Mouse (Mus musculus): Measurements from ENCODE around the gene Med8.

The Med8 gene

DNA sequence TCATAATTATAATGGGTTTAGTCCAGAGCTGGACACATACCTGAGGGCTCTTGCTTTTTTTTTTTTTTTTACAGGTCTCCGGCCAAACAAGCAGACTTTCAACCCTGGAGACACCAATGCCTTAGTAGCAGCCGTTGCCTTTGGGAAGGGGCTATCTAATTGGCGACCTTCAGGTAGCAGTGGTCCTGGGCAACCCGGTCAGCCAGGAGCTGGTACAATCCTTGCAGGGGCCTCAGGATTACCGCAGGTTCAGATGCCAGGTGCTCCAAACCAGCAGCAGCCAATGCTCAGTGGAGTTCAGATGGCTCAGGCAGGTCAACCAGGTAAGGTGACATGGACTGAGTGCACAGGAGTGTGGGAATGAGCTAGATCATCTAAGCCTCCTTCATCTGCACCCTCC is 4.4 kb downstream of the Med8 start:
- in situ Hi-C loops (cut with MboI, MseI), result no loop called here

DNA sequence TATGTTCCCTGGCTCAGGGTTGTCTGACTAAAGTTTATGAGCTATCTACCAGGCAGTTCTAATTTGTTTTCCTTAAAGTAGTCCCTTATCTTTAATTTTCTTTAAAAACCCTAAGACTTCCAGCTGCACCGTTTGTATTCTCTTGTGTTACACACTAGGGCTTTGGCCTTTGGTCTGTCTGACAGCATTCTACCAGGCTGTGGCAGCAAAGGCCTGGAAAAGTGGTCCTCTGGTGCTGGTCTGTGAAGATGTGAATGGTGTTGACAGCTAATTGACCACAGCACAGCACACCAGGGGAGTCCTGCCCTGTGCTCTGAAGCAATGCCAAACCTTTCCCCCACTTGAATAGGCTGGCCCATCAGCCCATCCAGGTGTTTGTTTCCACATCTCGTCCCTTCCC is 6.6 kb downstream of the Med8 start:
- in situ Hi-C loops (cut with MboI, MseI), result no loop called here

DNA sequence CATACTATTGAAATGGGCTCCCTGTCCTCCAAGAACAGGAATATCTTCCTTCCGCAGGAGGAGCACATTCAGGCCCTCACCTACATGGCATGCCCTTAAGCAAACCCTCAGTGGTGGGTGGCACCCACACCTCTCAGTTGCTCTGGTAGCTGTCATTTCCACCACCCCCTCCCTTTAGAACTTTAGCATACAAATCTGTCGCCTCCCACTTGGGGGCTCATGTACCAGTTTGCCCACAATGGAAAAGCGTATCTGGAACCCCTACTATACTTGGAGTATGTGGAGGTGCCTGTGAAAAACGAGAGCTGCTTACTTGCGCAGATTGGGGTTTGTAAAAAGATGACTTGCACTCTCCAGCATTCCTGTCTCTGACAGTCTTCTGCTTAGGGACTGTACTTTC is 7.2 kb downstream of the Med8 start:
- in situ Hi-C loops (cut with MboI, MseI), result no loop called here

DNA sequence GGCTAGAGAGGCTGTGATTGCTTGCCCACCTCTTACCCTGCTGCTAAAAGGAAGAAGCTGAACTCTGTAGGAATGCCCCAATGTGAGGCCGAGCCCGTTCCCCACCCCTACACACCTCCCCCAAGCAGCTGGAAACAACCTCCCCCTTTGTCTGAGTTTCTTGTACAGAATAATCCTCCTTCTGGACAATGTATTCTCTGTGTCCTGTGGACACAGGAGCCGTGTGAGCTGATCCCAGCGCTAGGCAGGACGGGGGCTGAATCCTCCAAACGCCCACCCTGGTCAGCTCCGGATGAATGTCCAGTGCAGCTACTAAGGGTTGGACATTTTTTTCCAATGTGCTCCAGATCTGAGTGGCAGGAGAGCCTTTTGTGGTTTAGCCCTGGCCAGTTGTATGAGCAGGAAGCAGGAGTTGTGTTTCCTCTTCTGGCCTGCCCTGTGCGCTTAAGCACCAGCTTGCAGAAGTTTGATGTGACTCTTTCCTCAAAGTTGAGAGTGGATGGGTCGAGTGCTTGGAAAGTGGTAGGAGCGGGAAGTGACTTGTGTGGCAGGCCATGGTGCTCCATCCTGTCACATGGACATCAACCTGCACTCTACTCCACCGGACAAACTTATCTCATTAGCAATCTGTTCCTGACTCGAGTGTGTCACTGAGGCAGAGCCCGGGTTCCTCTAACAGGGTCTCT is 8.1 kb downstream of the Med8 start:
- in situ Hi-C loops (cut with MboI, MseI), result no loop called here

DNA sequence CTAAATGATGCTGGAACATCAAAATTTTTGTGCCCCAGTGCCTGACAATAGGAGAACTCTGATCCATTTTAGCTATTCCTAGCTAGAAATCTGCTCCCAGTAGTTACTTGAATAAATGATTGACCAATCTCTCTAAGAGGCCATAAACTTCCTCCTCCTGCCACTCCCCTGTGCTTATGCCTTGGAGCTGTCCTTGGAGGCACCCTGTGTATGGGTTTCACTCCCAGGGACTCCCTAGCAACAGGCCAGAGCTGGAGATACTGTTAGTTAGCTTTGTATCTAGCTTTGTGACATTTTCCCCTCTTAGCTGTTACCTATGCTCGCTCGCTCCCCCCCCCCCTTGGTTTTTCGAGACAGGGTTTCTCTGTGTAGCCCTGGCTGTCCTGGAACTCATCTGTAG is 12.2 kb downstream of the Med8 start:
- in situ Hi-C loops (cut with MboI, MseI), result no loop called here

DNA sequence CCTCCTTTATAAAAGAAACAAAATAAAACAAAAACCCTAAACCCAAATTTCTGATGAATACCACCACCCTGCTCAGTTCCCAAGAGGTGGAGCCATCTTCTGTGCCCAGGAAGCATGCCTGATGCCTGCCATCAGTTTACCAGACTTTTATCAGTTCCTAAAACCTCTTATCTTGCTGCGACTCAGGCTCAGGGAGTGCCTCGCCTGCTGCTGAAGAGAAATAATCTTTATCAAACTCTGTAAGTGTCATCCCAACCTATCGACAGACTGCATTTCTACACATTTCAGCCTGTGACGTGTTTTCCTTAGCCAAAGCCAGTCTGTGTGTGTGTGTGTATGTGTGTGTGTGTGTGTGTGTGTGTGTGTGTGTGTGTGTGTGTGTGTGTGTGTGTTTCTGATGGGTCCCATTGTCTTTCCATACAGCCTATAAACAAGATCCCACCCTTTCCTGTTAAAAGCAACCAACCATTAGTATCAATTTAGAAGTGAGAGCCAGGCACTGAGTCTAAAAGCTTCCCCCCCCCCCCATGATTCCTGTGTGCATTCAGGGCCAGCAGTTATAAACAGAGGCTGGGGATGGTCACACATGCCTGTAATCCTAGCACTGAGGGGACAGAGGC is 15.5 kb downstream of the Med8 start:
- in situ Hi-C loops (cut with MboI, MseI), result no loop called here

DNA sequence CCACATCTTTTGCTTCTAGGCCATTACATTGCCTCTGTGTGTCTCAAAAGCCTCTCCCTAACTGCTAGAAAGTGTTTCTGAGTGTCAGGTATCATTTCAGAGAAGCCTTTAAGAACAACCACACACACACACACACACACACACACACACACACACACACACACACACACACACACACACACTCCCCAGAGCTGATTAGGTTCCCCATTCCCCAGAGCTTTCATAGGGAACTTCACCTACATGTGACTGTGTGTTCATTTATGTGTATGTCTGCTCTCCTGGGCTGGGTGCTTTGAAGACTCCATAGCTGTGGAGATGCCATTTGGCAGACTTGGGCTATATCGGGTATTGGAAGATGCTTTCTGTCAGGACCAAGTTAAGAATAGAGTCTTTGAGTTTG is 16.2 kb downstream of the Med8 start:
- in situ Hi-C loops (cut with MboI, MseI), result no loop called here

DNA sequence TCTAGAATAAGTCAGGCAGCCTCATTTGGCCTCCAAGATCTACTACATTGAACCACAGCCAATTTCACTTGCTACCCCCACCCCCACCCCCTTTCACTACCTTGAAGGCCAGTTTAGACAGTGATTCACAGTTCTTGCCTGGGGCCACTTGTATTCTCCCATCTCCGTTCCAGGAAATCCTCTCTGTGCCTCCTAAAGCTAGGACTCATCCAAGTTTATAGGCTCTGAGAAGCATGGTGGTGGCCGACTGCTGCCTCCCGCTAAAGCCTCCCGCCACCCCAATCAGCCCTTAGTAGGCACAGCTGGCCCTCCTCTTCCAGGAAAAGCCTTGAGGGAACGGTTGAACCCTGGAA is 18.3 kb downstream of the Med8 start:
- in situ Hi-C loops (cut with MboI, MseI), result no loop called here

DNA sequence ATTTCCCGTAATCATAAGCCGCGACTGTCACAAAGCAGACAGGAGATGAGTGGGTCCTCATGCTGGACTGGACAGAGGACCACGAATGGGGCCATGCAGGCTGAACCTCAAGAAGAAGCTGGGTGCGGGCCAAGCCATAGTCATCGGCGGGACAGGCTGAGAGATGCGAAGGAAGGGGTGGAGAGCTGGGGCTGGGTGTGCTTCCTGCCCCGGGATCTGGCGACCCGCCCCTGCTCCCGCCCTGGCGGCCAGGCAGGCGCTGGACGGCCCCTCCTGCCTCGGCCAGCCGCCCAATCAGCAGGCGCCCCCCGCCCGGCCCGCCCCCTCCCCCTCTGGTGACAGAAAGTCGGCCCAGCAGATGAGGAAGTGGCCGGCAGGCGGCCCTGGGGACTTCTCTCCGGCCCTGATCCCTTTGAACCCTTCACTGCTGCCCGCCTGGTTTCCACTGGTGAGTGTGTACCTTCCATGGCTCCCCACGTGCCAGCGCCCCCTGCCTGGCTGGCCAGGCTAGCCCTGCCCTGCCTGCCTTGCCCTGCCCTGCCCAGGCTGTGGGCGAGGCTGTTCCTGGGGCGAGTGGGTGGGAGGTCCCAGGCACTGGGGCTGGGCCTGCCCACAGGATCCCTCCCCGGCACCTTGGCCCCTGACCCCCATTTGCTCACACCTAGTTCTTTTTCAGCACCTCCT is 18.8 kb downstream of the Med8 start, which contains the start of gene Elovl1:
Elovl1 (plus strand) TSS at position 326 of the 684 bp plus-strand sequence.
- in situ Hi-C loops (cut with MboI, MseI), result no loop called here

DNA sequence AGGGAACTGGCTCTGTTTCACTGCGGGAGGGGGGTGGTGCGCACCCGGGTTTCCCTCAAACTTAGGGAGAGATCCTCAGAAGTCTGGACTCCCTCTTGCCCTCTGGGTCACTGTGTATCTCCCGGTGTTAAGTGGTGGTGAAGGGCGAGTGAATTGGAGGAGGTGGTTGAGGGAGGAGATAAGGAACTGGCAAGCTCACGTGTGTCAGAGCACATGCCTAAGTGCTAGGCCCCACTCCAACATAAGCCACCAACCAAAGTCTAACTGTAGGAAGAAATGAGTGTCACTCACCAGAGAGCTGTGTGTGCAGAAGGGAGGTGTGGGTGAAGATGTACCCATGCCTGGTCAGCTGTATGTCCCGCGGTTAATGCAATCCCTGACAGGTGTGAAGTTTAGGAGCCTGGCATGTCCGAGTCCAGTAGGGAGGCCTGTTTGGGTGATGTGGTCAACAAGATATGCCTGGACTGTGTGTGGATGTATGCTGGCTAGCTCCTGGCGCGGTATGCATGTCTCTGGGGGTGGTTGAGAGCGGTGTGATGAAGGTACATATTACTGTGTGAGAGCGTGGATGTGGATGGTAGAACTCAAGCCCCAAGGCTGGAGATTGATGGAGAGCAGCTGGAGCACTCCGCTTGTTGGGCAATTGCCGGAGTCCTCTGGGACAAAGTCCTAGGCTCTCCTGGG is 19.5 kb downstream of the Med8 start:
- in situ Hi-C loops (cut with MboI, MseI), result no loop called here

DNA sequence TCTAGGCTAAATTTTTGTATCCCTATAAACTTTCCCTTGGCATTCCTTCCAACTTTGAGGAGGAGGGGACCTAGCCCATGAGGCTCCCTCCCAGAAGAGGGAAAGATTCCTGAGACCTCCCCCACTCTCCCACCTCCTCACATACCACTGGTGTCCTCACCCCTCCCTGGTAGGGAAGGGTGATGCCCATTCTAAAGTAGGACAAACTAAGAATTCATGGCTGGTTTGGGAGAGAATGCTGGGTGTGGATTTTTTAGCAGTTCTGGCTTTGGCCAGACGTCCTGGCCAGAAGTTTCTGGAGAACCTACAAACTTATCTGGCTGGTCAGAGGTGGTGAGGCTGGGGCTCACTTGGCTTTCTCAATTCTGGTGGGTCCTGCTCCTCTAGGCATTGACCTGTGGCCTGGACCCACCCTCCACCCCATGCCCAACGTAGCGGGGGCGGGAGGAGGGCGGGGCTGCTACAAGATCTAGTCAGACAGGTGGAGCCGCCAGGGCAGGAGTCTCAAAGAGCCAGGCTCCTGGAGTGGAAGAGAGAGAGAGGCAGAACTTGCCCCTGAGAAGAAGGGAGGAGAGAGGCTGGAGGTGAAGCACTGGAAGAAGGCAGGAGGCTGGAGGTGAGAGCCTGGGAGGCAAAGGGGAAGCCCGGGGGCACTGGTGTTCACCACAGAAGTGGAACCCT is 20.2 kb downstream of the Med8 start:
- in situ Hi-C loops (cut with MboI, MseI), result no loop called here

DNA sequence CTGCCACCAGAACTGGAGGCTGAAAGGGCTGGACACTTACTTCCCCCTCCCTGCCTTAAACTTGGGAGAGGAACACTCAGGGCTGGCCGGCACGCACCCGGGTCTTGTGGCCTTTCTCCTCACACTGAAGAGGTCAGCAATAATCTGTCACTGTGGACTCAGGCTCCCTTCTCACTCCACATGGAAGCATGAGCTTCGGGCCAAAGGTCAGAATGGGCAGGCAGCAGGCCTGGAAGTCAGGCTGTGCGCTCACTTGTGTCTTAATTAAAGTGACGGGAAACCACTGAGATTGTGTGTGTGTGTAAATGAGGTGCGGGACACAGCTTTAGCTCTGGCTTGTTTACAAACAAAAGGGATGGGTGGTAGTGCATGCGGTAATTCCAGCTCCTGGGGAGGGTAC is 23.2 kb downstream of the Med8 start:
- in situ Hi-C loops (cut with MboI, MseI), result loop anchor here (10.0 kb wide), 2 partner anchors 192 to 892 kb away; partner anchors contain the start of genes Cfap57, Ebna1bp2 and Ppih

DNA sequence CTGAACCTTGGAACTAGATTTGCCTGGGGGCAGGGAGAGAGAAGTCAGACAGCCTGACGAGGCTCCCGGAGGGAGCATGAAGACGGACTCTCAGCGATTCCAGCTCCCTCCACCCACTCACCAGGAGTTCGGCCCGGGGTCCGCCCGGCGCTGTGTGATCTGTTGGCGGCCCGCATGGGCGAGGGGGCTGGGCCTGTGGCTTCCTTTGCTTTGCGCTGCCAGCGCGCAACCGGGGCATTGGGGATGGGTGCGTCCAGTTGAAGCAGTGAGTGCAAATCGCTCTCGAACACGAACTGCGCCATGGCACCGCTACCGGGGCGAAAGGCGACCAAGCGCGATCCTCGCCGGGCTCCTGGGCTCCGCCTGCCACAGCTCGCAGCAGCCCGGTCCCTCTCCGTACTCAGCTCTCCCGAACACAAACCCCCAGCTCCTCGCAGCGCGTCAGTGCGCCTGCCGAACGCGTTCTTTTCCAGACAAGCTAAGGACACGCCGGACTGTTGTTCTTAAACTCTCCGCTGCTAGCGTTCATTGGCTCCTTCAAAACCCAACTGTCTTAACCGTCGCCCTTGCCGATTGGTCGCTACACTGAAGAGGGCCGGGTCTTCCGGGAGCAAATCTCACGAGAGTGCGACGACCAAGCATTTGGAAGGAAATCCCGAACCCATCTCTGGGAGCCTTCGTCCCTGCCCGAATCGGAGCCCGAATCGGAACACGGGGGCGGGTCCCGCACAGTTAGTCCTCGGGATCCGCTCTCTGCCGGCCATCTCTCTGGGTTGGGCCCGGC is 27.9 kb downstream of the Med8 start, which contains the start of gene Cdc20:
Cdc20 (minus strand) TSS at position 533 of the 784 bp plus-strand sequence.
- in situ Hi-C loops (cut with MboI, MseI), result loop anchor here (5.0 to 10.0 kb wide), 3 partner anchors 188 to 888 kb away; partner anchors contain the start of genes Cfap57, Ebna1bp2 and Ppih

DNA sequence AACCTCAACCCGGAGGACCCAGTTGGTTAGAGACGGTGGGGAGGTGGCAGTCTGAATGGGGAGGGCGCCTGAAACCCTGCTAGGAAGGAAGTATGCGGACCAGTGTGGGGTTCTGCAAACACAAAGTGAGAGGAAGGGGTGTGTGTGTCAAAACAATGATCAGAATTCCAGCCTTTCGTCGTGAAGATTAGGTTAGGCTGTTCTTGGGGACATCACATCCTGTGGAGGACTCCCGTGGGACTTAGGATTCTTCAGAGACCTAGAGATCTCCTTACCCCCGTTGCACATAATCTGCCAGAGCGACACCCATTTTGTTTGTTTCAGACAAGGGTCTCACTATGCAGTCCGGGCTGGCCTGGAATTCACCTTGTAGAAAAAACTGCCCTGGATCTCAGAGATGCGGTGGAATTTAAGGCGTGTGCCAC is 28.7 kb downstream of the Med8 start:
- in situ Hi-C loops (cut with MboI, MseI), result loop anchor here (5.0 to 10.0 kb wide), 3 partner anchors 187 to 887 kb away; partner anchors contain the start of genes Cfap57, Ebna1bp2 and Ppih

DNA sequence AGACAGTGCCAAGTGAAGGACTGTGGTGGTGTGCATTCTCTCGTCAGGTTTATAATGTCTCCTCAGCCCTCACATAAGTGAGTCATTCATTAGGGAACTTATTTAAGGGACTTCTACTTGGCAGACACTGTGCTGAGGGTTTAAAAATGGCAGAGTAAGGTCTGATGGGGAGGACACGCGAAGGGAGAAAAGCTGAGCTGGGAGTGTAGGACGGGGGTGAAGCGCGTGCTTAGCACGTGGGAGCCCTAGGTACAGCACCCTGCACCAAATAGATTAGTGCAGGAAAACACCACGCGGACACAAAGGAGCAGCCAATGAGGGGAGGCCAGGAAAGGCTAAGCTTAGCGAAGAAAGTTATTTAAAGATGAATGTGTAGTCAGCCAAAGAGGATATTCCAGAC is 36.0 kb downstream of the Med8 start:
- in situ Hi-C loops (cut with MboI, MseI), result no loop called here

DNA sequence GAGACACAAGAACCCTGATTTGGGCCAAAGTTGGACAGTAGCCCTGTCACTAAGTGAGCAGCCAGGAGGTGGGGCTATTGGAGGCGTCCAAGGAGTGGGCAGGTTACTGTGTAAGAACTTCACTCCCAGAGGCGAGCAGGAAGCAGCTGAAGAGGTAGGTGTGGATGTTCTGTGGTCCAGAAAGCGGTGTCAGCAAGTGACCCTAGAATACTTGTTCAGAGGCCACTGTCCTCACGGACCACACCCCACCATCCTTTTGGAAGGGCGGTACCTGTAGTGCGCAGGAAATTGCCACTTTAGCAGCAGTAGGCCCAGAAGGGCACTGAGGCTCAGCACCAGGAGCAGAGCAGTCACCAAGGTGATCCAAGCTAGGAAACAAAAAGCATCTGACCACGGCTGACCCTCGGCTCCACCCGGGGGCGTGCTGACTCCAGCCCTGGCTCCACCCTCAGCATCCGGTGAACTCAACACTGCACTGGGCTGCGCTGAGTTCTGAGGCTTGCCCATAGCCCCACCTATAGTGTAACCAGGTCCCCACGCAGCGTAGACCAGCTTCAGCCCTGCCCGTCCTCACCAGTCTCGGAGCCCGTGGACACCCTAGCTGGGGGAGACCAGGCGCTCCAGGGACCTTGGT is 36.8 kb downstream of the Med8 start:
- in situ Hi-C loops (cut with MboI, MseI), result no loop called here

DNA sequence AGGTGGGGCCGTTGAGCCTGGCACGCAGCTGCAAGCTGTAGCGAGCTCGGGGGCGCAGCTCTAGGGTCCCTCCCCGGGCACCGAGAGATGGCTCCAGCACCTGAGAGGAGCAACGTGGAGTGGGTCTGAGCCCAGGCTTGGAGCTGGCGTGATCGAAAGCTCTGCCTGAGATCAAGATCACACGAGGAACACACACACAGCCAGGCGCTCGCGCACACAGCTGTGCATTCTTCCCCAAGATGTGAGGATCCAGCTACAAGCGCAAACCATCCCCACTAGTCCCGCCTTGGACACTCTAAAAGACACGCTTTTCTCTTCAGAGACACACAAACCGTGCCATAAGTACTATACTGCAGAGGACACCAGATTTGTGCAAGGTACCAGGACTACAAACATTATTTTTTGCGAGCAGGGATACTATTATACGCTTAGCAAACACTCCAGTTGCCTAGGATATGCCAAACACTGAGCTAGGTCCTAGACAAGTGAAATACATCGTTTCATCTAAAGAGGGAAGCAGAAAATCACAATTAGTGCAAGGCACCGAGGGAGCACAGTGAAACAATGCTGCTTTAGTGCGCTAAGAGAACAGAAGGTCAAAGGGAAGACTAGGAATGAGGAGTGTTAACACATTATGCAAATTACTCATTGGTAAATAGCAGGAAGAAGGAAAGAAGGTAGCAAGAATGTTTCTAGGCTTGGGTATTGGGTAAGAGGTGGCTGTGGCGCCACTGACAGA is 37.4 kb downstream of the Med8 start:
- in situ Hi-C loops (cut with MboI, MseI), result no loop called here

DNA sequence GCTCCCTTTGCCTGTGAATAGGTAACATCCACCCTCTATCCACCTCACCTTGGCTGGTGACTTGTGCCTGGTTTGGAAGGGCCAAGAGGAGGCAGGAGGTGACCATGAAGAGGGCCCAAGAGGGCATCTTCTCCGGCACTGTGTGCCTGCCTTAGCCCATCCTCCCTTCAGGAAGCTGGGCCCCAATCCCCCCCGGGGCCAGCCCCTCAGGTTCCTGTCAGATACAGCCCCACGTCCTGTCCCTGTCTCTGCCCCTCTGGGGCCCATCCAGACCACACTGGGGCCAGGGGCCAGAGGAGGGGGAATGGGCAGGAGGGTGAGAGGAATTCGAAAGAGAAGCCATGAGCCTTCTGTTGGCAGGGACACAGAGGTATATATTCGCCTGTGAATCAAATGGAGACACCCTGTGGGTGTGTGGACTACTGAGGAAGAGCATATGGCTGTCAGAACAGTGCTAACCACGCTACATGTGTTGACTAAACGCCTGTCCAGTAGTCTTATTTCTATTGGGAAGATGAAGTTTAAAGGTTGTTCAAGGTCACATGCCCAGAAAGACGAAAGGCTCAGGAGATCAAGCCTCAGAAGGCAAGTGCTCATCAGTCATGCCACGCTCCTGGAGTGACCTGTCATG is 48.3 kb downstream of the Med8 start, which contains the start of gene Mpl:
Mpl (minus strand) TSS at position 169 of the 631 bp plus-strand sequence.
- in situ Hi-C loops (cut with MboI, MseI), result no loop called here

DNA sequence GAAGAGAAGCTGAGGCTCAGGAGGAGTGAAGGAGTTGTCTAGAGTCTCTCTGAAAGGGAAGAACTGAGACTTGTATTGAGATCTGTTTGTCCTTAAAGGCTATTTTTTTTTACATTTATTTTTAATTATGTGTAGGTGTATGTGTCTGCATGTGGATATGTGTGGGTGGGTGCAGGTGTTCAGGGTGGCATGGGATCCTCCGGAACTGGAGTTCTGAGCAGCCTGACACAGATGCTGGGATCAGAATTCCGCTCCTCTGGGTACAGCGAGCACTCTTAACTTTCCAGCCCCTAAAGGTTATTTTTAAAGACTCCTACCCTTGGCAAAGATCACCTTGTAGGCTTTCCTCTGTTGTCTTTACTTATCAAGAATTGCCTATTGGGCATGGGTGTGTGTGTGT is 55.8 kb downstream of the Med8 start:
- in situ Hi-C loops (cut with MboI, MseI), result no loop called here
